Mouse (Mus musculus) CH12F3 (cell line): ENCODE measurements around the gene Spin2d.
"Not testable (repeated sequence)": the region's sequence is repeated elsewhere in the genome, so short reads cannot be mapped to it uniquely, and the experiment has no call there.

Source experiments
- in situ Hi-C: fragments of 300-500 bp; cut with MboI; formaldehyde crosslinking; loops from 2 replicates; pipeline ENCODE4 v1.14.3; 2020; ENCODE audit warnings: low sequenced_read_pairs

Gene Spin2d

GRCm38 (mm10) chrX:73176889-73177288, at the start of gene Spin2d:
Gene Spin2d (minus strand): TSS chrX:73176989.
- in situ Hi-C loops: not testable (repeated sequence)

GRCm38 (mm10) chrX:73225365-73225764, 48.6 kb upstream of the Spin2d start:
- in situ Hi-C loops: no loop called here

GRCm38 (mm10) chrX:73213819-73214564, 37.2 kb upstream of the Spin2d start, which contains the start of gene Xlr4b:
Gene Xlr4b (plus strand): TSS chrX:73214333.
- in situ Hi-C loops: not testable (repeated sequence)

GRCm38 (mm10) chrX:73191934-73192333, 15.1 kb upstream of the Spin2d start, which contains the start of gene Xlr3b:
Gene Xlr3b (plus strand): TSS chrX:73192207.
- in situ Hi-C loops: not testable (repeated sequence)

- in situ Hi-C loops: not testable (repeated sequence)
Measured at GRCm38 (mm10) chrX:73149350-73149749, 27.4 kb downstream of the Spin2d start, which contains the start of gene DXBay18. Gene DXBay18 (minus strand): TSS chrX:73149450.

GRCm38 (mm10) chrX:73148496-73148895, 28.3 kb downstream of the Spin2d start, which contains the start of gene Xlr5b:
Gene Xlr5b (plus strand): TSS chrX:73148796.
- in situ Hi-C loops: not testable (repeated sequence)

GRCm38 (mm10) chrX:73143218-73143618, 33.6 kb downstream of the Spin2d start:
- in situ Hi-C loops: not testable (repeated sequence)
